Mouse (Mus musculus): ENCODE measurements around the gene Zbtb45.
A peak's percentile ranks its signal among the peaks of the same experiment; 100 is the strongest.

GRCm38 (mm10) chr7:13024805-13025204 is 15.0 kb upstream of the Zbtb45 start:
- TF ChIP-seq POLR2A (IDR thresholded peaks at IDR 0.05; ENCODE audit: low read depth, low read length) (no peak), NRF1 (IDR thresholded peaks at IDR 0.05; ENCODE audit: low read depth, low read length) (peak; percentile 83), ZKSCAN1 (IDR thresholded peaks at IDR 0.05; ENCODE audit: borderline replicate concordance, low read depth, low read length) (no peak), UBTF (IDR thresholded peaks at IDR 0.05; ENCODE audit: low read depth, low read length) (no peak)

Measured in CH12.LX (cell line).